Mouse (Mus musculus) CH12.LX (cell line): ENCODE data around the gene Mrpl46. TPM values are rescaled to one million over a fixed set of nuclear protein-coding genes. Genes with fewer than 3 reads are reported as not detected.

Experiments used
- DNase-seq: peaks from one replicate; pipeline ENCODE4 v3.0.0-alpha.2; 2013; ENCODE audit errors: extremely low read depth
- H3K27ac ChIP-seq: 2 replicates; pipeline ENCODE4 v1.5.1; 2012; ENCODE audit warnings: low read depth, mild to moderate bottlenecking, control low read depth, moderate library complexity; ENCODE audit not compliant: insufficient read depth
- H3K27me3 ChIP-seq: replicated peaks from 2 replicates; pipeline ENCODE3; 2012; ENCODE audit warnings: inconsistent platforms
- H3K36me3 ChIP-seq, 2 experiments: replicated peaks in 1 of 2; 2 replicates each; pipeline versions ENCODE3 to v1.6.1; 2012; ENCODE audit warnings: inconsistent platforms in 1 of 2, low read length in 1 of 2, mild to moderate bottlenecking in 1 of 2, mixed read lengths in 1 of 2, moderate library complexity in 1 of 2; ENCODE audit not compliant: control insufficient read depth in 1 of 2, insufficient read depth in 1 of 2
- H3K4me1 ChIP-seq, 2 experiments: 2 replicates each; pipeline ENCODE4 v1.6.1; 2012; ENCODE audit warnings: inconsistent platforms in 1 of 2, moderate library complexity in 1 of 2; ENCODE audit not compliant: insufficient read depth in 2 of 2, control insufficient read depth in 1 of 2
- H3K4me2 ChIP-seq: 2 replicates; pipeline ENCODE4 v1.6.1; 2012; ENCODE audit warnings: low read depth, mild to moderate bottlenecking, control low read depth; ENCODE audit not compliant: poor library complexity, insufficient read depth, severe bottlenecking
- H3K4me3 ChIP-seq, 3 experiments: fragments of 150-350 bp in 1 of 3; sonication (generic) in 1 of 3; replicated peaks in 1 of 3; 2 replicates each; pipeline versions ENCODE3 to v1.5.1; 2011 to 2012; ENCODE audit warnings: low read depth in 2 of 3, low read length in 2 of 3, mild to moderate bottlenecking in 2 of 3, moderate library complexity in 2 of 3, control low read depth in 1 of 3, improper control_type of control experiment in 1 of 3, inconsistent platforms in 1 of 3, mixed read lengths in 1 of 3; ENCODE audit not compliant: poor library complexity in 1 of 3
- H3K79me2 ChIP-seq: replicated peaks from 2 replicates; pipeline ENCODE4 v1.6.1; 2012; ENCODE audit warnings: mild to moderate bottlenecking, moderate library complexity; ENCODE audit not compliant: control insufficient read depth, poor library complexity, insufficient read depth, severe bottlenecking; ENCODE audit errors: extremely low read depth
- H3K9ac ChIP-seq: 2 replicates; pipeline ENCODE4 v1.6.1; 2012; ENCODE audit warnings: low read depth, mild to moderate bottlenecking, control low read depth, moderate library complexity; ENCODE audit not compliant: insufficient read depth
- H3K9me3 ChIP-seq: replicated peaks from 2 replicates; pipeline ENCODE3; 2012; ENCODE audit warnings: low read length, inconsistent platforms, mixed read lengths
- BHLHE40 ChIP-seq: IDR thresholded peaks from 2 replicates; pipeline ENCODE4 v1.6.1; 2011; ENCODE audit warnings: mild to moderate bottlenecking, low read depth, low read length, improper control_type of control experiment
- CHD2 ChIP-seq: IDR thresholded peaks from 2 replicates; pipeline ENCODE4 v1.6.1; 2011; ENCODE audit warnings: low read length, improper control_type of control experiment
- EP300 ChIP-seq: IDR thresholded peaks from 2 replicates; pipeline ENCODE4 v1.6.1; 2011; ENCODE audit warnings: low read length, improper control_type of control experiment
- HCFC1 ChIP-seq: IDR thresholded peaks from 2 replicates; pipeline ENCODE4 v1.6.1; 2012; ENCODE audit warnings: low read depth, mild to moderate bottlenecking, inconsistent platforms, low read length, improper control_type of control experiment
- JUN ChIP-seq: IDR thresholded peaks from 2 replicates; pipeline ENCODE4 v1.6.1; 2011; ENCODE audit warnings: low read depth, mild to moderate bottlenecking, low read length, improper control_type of control experiment, moderate library complexity; ENCODE audit not compliant: insufficient read depth
- KAT2A ChIP-seq: IDR thresholded peaks from 2 replicates; pipeline ENCODE4 v1.6.1; 2012; ENCODE audit warnings: low read length, improper control_type of control experiment, inconsistent platforms; ENCODE audit not compliant: insufficient replicate concordance
- MAX ChIP-seq: IDR thresholded peaks from 2 replicates; pipeline ENCODE4 v1.6.1; 2011; ENCODE audit warnings: low read length, improper control_type of control experiment
- MEF2A ChIP-seq: IDR thresholded peaks from 2 replicates; pipeline ENCODE4 v1.6.1; 2014; ENCODE audit warnings: low read depth, mild to moderate bottlenecking, inconsistent platforms, low read length, improper control_type of control experiment, borderline replicate concordance
- NELFE ChIP-seq: IDR thresholded peaks from 2 replicates; pipeline ENCODE4 v1.6.1; 2011; ENCODE audit warnings: low read depth, low read length, improper control_type of control experiment
- TCF12 ChIP-seq: IDR thresholded peaks from 2 replicates; pipeline ENCODE4 v1.6.1; 2014; ENCODE audit warnings: low read depth, mild to moderate bottlenecking, inconsistent platforms, low read length, improper control_type of control experiment
- UBTF ChIP-seq: IDR thresholded peaks from 2 replicates; pipeline ENCODE4 v1.6.1; 2012; ENCODE audit warnings: low read depth, mild to moderate bottlenecking, inconsistent platforms, low read length, improper control_type of control experiment, moderate library complexity
- USF1 ChIP-seq: IDR thresholded peaks from 2 replicates; pipeline ENCODE4 v1.6.1; 2014; ENCODE audit warnings: low read depth, mild to moderate bottlenecking, inconsistent platforms, low read length, improper control_type of control experiment
- ZKSCAN1 ChIP-seq: IDR thresholded peaks from 2 replicates; pipeline ENCODE4 v1.6.1; 2012; ENCODE audit warnings: low read depth, inconsistent platforms, low read length, improper control_type of control experiment, borderline replicate concordance
- ZNF384 ChIP-seq: IDR thresholded peaks from 2 replicates; pipeline ENCODE4 v1.6.1; 2012; ENCODE audit warnings: low read depth, low read length, improper control_type of control experiment, inconsistent platforms
- dilution Hi-C: fragments of 300-500 bp; cut with MboI; formaldehyde crosslinking; loops from 2 replicates; pipeline ENCODE4 v1.14.3; 2020; ENCODE audit warnings: low sequenced_read_pairs; ENCODE audit not compliant: extremely low pct_unique_long_range_greater_than_20kb, extremely low pct_ligation_motif_present
- in situ Hi-C: fragments of 300-500 bp; cut with MboI; formaldehyde crosslinking; loops from 3 replicates; pipeline ENCODE4 v1.14.3; 2019; ENCODE audit warnings: low sequenced_read_pairs, low pct_ligation_motif_present, low pct_unique_long_range_greater_than_20kb, mixed read lengths
- polyA plus RNA-seq: library from polyadenylated mRNA; unstranded; fragments of >175 nt; gene quantifications from 2 replicates; pipeline ENCODE4 v1.2.1, GENCODE M21; 2012; ENCODE audit warnings: low read depth; ENCODE audit not compliant: insufficient read length
- total RNA-seq, 2 experiments: library from RNA; depleted of rRNA; stranded (reverse); fragments of 300-350 nt in 1 of 2; fragments of >200 nt in 1 of 2; gene quantifications; 2 replicates each; pipeline ENCODE4 v1.2.3; 2012 to 2014

The Mrpl46 gene
- total and polyA plus RNA-seq, 3 experiments: 56.1 to 63.2 (median 62.8) TPM

DNA sequence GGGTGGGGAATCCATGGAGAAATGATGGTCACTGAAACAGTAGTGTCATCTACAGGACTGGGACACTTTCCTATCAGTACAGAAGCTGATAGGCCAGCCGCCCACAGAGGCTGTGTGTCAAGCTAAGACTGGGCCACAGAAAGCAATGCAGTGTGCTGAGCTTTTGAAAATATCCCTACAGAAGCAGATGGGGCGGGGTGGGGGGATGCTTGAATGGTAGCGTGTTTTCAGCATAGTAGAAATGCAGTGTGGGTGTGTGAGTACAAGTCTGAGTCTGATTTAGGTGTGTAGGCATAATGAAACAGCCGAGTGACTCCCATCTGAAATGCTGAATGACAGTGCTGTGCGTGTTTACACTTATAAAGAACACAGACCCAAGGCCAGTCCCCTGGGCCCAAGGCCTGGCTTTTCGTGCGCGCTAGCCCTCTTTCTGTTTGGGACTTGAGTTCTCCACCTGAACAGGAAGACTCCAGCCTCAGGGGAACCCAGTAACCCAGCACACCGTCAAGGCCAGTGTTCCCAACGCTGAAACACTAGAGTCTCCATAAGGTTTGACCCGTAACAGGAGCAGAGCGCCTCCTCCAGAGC is 4.6 kb upstream of the Mrpl46 start:
- H3K36me3 ChIP-seq: peaks cover 48 to 82% of the 10 kb centered on the region in 2 experiments
- TF ChIP-seq BHLHE40: no peak
- TF ChIP-seq KAT2A: no peak
- TF ChIP-seq MAX: no peak
- TF ChIP-seq ZNF384: no peak
- peaks cover 4 to 14% of the 10 kb centered on the region in 2 experiments; a peak in 3 of 4 replicates for H3K4me1 ChIP-seq
- no peak overlapping the region for H3K27ac ChIP-seq
- in situ Hi-C loops (loop anchor here (25.0 kb wide), 1 partner anchor 299 kb away; no protein-coding TSS in a partner anchor), dilution Hi-C loops (no loop called here)
- no peak overlapping the region for H3K9ac ChIP-seq
- peaks cover 7% of the 10 kb centered on the region; the same call in 1 of the 2 replicates for H3K79me2 ChIP-seq
- no peaks in the 10 kb centered on the region for H3K9me3 ChIP-seq
- no peak for DNase-seq
- H3K27me3 ChIP-seq: no peaks in the 10 kb centered on the region
- no peak overlapping the region for H3K4me3 ChIP-seq
- H3K4me2 ChIP-seq: no peak overlapping the region

DNA sequence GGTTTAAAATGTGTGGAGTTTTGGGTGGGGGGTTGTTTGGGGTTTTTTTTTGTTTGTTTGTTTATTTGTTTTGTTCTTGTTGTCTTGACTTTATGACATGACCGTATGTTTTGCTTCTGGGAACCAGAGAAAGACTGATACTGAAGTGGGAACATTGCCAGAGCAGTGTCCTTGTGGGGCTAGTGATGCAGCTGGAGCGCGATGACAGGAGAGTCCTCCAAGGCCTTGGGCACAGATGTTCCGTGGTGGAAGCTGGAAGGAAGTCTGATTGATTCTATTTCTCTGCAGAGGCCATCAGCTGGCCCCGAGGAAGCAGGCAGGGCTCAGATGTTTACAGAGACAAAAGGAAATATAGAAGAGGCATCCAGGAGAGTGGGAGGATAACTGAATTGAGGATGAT is 2.6 kb upstream of the Mrpl46 start:
- no peak overlapping the region for H3K27ac ChIP-seq
- no peaks in the 10 kb centered on the region for H3K9me3 ChIP-seq
- no peak overlapping the region for H3K4me3 ChIP-seq
- H3K4me1 ChIP-seq: peaks cover 4 to 26% of the 10 kb centered on the region in 2 experiments; a peak in 3 of 4 replicates
- no peak overlapping the region for H3K9ac ChIP-seq
- H3K4me2 ChIP-seq: no peak overlapping the region
- dilution Hi-C loops (no loop called here), in situ Hi-C loops (loop anchor here (25.0 kb wide), 1 partner anchor 301 kb away; no protein-coding TSS in a partner anchor)
- H3K79me2 ChIP-seq: peaks cover 25% of the 10 kb centered on the region
- H3K36me3 ChIP-seq: peaks cover 31 to 67% of the 10 kb centered on the region in 2 experiments
- no peak for DNase-seq
- TF ChIP-seq EP300 (no peak), TCF12 (no peak), HCFC1 (no peak), UBTF (no peak), ZKSCAN1 (no peak), MEF2A (no peak), USF1 (no peak), CHD2 (no peak), NELFE (no peak), JUN (no peak)
- no peaks in the 10 kb centered on the region for H3K27me3 ChIP-seq
